Mouse (Mus musculus): ENCODE data around the gene Rpl37a.

DNA sequence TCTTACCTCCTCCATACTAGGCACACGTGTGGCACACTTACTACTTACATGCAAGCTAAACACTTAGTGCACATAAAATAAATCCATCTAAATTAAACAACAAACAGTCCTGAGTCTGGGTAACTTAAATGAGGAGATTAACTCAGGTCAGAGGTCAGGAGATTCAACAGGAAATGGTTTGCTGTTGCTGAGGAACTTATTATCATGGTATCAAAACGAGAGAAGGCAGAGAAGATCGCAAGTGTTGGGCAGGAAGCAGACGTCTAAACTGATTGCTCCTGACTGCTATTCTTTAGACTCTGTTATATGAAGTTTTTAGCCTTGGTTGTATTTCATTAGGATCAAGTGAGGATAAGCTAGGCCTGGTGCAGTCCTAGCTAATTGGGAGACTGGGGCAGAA, 3.6 kb upstream of the Rpl37a start:
- TF ChIP-seq GATA1 (IDR thresholded peaks at IDR 0.05; ENCODE audit: low read length): no peak
- no peak for TF ChIP-seq TAL1 (IDR thresholded peaks at IDR 0.05; ENCODE audit: low read length)

Data from erythroblast, embryonic 14.5 days (primary cell).